Mouse (Mus musculus) adrenal gland, adult (tissue): Measurements from ENCODE around the gene Disp2.

ENCODE experiments used
- DNase-seq, 2 experiments: peaks; one replicate each; pipeline ENCODE4 v3.0.0; 2022 to 2023; ENCODE audit warnings: low spot score in 1 of 2; ENCODE audit not compliant: inconsistent age in 2 of 2

Disp2 gene

GRCm38 (mm10) chr2:118838330-118838729, 58.8 kb downstream of the Disp2 start:
- DNase-seq: no peak

- no peak for DNase-seq
Measured at GRCm38 (mm10) chr2:118841186-118841585, 61.7 kb downstream of the Disp2 start.

- peak; percentile 89 to 95 for DNase-seq
Measured at GRCm38 (mm10) chr2:118841774-118842173, 62.3 kb downstream of the Disp2 start.

GRCm38 (mm10) chr2:118844427-118844826, 64.9 kb downstream of the Disp2 start:
- DNase-seq: no peak

GRCm38 (mm10) chr2:118846246-118846645, 66.7 kb downstream of the Disp2 start:
- no peak for DNase-seq

GRCm38 (mm10) chr2:118851756-118852155, 72.2 kb downstream of the Disp2 start:
- DNase-seq: no peak
